Mouse (Mus musculus) ES-Bruce4 (cell line): Measurements from ENCODE around the gene Pbxip1. TPM values are rescaled to one million over a fixed set of nuclear protein-coding genes. Genes with fewer than 3 reads are reported as not detected.

ENCODE experiments used
- H3K27ac ChIP-seq: 2 replicates; pipeline ENCODE4 v1.5.1; 2012; ENCODE audit warnings: low read length, inconsistent platforms; ENCODE audit not compliant: insufficient read depth
- H3K27me3 ChIP-seq: 2 replicates; pipeline ENCODE4 v1.6.1; 2012; ENCODE audit warnings: mild to moderate bottlenecking, low read length, inconsistent platforms; ENCODE audit not compliant: control insufficient read depth, poor library complexity, insufficient read depth, severe bottlenecking
- H3K36me3 ChIP-seq: 2 replicates; pipeline ENCODE4 v1.6.1; 2012; ENCODE audit warnings: inconsistent platforms, mild to moderate bottlenecking, low read length, moderate library complexity; ENCODE audit not compliant: control insufficient read depth, poor library complexity, insufficient read depth, severe bottlenecking
- H3K4me1 ChIP-seq: one replicate; pipeline ENCODE4 v1.8.1; 2011; ENCODE audit warnings: low read length; ENCODE audit not compliant: control insufficient read depth, insufficient read depth
- H3K4me3 ChIP-seq: 2 replicates; pipeline ENCODE4 v1.5.1; 2011; ENCODE audit warnings: low read depth, mild to moderate bottlenecking, low read length
- H3K9ac ChIP-seq: 2 replicates; pipeline ENCODE4 v1.6.1; 2012; ENCODE audit warnings: low read depth, mild to moderate bottlenecking, inconsistent platforms; ENCODE audit not compliant: poor library complexity, severe bottlenecking
- H3K9me3 ChIP-seq: replicated peaks from 2 replicates; pipeline ENCODE4 v1.6.1; 2012; ENCODE audit warnings: mild to moderate bottlenecking, low read length, inconsistent platforms; ENCODE audit not compliant: control insufficient read depth, poor library complexity, insufficient read depth, severe bottlenecking
- CTCF ChIP-seq: IDR thresholded peaks from one replicate; pipeline ENCODE4 v1.8.1; 2011; ENCODE audit warnings: low read depth, low read length
- EP300 ChIP-seq: IDR thresholded peaks from 2 replicates; pipeline ENCODE4 v1.6.1; 2011; ENCODE audit warnings: low read depth, low read length; ENCODE audit not compliant: insufficient read depth
- POLR2A ChIP-seq: IDR thresholded peaks from one replicate; pipeline ENCODE4 v1.8.1; 2011; ENCODE audit warnings: low read length; ENCODE audit not compliant: insufficient read depth
- polyA plus RNA-seq: library from polyadenylated mRNA; stranded (reverse); fragments of >200 nt; gene quantifications from 2 replicates; pipeline ENCODE4 v1.2.4, GENCODE M21; 2011; ENCODE audit warnings: low read depth; ENCODE audit not compliant: missing spikeins, insufficient read depth, insufficient read length

Gene Pbxip1
- polyA plus RNA-seq: 12.2 and 13.6 TPM in 2 replicates

- H3K27ac ChIP-seq: peak within 1 kb of the TSS; percentile 86
- H3K9me3 ChIP-seq: no peaks in the 10 kb centered on the region
- no peak for TF ChIP-seq CTCF
- TF ChIP-seq EP300: no peak
- no peak for TF ChIP-seq POLR2A
- H3K9ac ChIP-seq: peak within 1 kb of the TSS; percentile 68
- H3K27me3 ChIP-seq: no peaks in the 10 kb centered on the region
- H3K4me1 ChIP-seq: peaks cover 5% of the 10 kb centered on the region
- peak within 1 kb of the TSS; percentile 88 for H3K4me3 ChIP-seq
- peaks cover 10% of the 10 kb centered on the region for H3K36me3 ChIP-seq
Measured at GRCm38 (mm10) chr3:89436176-89437113, at the start of gene Pbxip1. Pbxip1 (plus strand) TSS chr3:89436706.

GRCm38 (mm10) chr3:89387632-89388031 lies 48.9 kb upstream of the Pbxip1 start:
- no peaks in the 10 kb centered on the region for H3K27me3 ChIP-seq
- no peak overlapping the region for H3K4me3 ChIP-seq

GRCm38 (mm10) chr3:89388134-89388881 lies 48.2 kb upstream of the Pbxip1 start:
- peaks cover 10% of the 10 kb centered on the region for H3K4me1 ChIP-seq
- no peaks in the 10 kb centered on the region for H3K27me3 ChIP-seq
- no peak overlapping the region for H3K4me3 ChIP-seq
- no peaks in the 10 kb centered on the region for H3K9me3 ChIP-seq
- H3K9ac ChIP-seq: no peak overlapping the region
- no peak for TF ChIP-seq POLR2A
- TF ChIP-seq CTCF: no peak
- TF ChIP-seq EP300: no peak
- H3K27ac ChIP-seq: no peak overlapping the region
- H3K36me3 ChIP-seq: no peaks in the 10 kb centered on the region

More at GRCm38 (mm10) chr3:89387632-89388031, 48.9 kb upstream of the Pbxip1 start:
- Histone ChIP-seq H3K36me3 (no peaks in the 10 kb centered on the region), H3K9me3 (no peaks in the 10 kb centered on the region), H3K27ac (no peak overlapping the region), H3K9ac (no peak overlapping the region), H3K4me1 (peaks cover 11% of the 10 kb centered on the region)
- TF ChIP-seq EP300 (no peak), POLR2A (no peak), CTCF (no peak)

- H3K4me3 ChIP-seq: no peak overlapping the region
- no peak overlapping the region for H3K9ac ChIP-seq
- no peaks in the 10 kb centered on the region for H3K9me3 ChIP-seq
- no peaks in the 10 kb centered on the region for H3K36me3 ChIP-seq
- no peaks in the 10 kb centered on the region for H3K27me3 ChIP-seq
- H3K27ac ChIP-seq: no peak overlapping the region
- H3K4me1 ChIP-seq: peaks cover 3% of the 10 kb centered on the region
- TF ChIP-seq CTCF (no peak), EP300 (no peak), POLR2A (no peak)
Measured at GRCm38 (mm10) chr3:89388901-89389740, 47.4 kb upstream of the Pbxip1 start.

GRCm38 (mm10) chr3:89390111-89390515 lies 46.4 kb upstream of the Pbxip1 start:
- H3K27me3 ChIP-seq: no peaks in the 10 kb centered on the region
- H3K4me3 ChIP-seq: no peak overlapping the region
- no peak for TF ChIP-seq POLR2A
- H3K9me3 ChIP-seq: no peaks in the 10 kb centered on the region
- peaks cover 2% of the 10 kb centered on the region for H3K4me1 ChIP-seq
- H3K36me3 ChIP-seq: no peaks in the 10 kb centered on the region
- H3K9ac ChIP-seq: no peak overlapping the region
- no peak overlapping the region for H3K27ac ChIP-seq
